ENCODE assay signal across 25 mouse cellular contexts in the genomic region with DNA sequence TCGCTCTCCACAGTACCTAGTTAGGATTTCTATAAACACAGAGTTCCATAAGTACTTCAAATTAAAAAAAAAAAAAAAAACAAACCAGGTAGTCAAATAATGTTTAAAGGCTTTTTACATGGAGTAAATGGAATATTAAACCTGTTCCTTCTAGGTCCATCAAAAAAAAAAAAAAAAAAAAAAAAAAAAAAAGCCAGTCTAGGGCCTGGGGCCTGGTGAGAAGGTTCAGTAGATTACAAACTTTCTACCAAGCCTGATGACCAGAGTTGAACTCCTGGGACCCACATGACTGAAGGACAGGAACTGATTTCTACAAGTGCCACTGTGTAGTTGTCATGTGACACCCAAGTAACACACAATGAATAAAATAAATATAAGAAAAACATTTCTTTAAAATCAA. TPM values are rescaled to one million over a fixed set of nuclear protein-coding genes. Genes with fewer than 3 reads are reported as not detected.
A peak's percentile ranks its signal among the peaks of the same experiment; 100 is the strongest.
DNase-seq lines count a peak whose midpoint lies in the region; ATAC-seq and TF ChIP-seq lines count a peak whose summit lies in the region.
"Had no signal": no experiment of that assay in that cellular context is flagged by ENCODE, and none has a peak within 500 bp of the region (broad histone marks: within the 10 kb centered on the region; RNA-seq: fewer than 3 reads in every experiment).

No protein-coding gene starts in this region.

- H3K4me2 ChIP-seq in liver, embryonic 11.5 days, result peak overlapping the region; percentile 55; the same call in 1 of the 2 replicates
- H3K4me2 ChIP-seq in liver, embryonic 14.5 days (ENCODE audit: low read depth), result peak overlapping the region; percentile 85
- H3K4me2 ChIP-seq: kidney, embryonic 15.5 days had no signal

- ATAC-seq in liver, embryonic 11.5 days (replicated peaks; ENCODE audit: low FRiP score), result no peak
- no peak for ATAC-seq in liver, embryonic 14.5 days (ENCODE audit: insufficient read depth)
- ATAC-seq: forebrain, embryonic 15.5 days; midbrain, embryonic 15.5 days had no signal

- no peaks in the 10 kb centered on the region for H3K36me3 ChIP-seq in liver, embryonic 11.5 days (ENCODE audit: control insufficient read depth, insufficient read depth, low read length)
- H3K36me3 ChIP-seq in liver, embryonic 14.5 days (replicated peaks; ENCODE audit: control insufficient read depth, insufficient read depth, low read depth), result no peaks in the 10 kb centered on the region
- H3K36me3 ChIP-seq: forebrain, embryonic 10.5 days; forebrain, embryonic 15.5 days; heart, embryonic 15.5 days; hindbrain, embryonic 15.5 days; kidney, embryonic 15.5 days; midbrain, embryonic 15.5 days; neural tube, embryonic 12.5 days had no signal

- TF ChIP-seq EP300 in liver, embryonic 14.5 days (IDR thresholded peaks at IDR 0.05; ENCODE audit: low read depth), result no peak

- DNase-seq in gastrocnemius, adult 2 months, result no peak
- DNase-seq in gastrocnemius, postnatal 10 days, result no peak
- DNase-seq in liver, embryonic 11.5 days (ENCODE audit: low spot score), result no peak
- DNase-seq in liver, result no peak
- DNase-seq in liver, embryonic 14.5 days (ENCODE audit: low read depth in 3 of 3, low spot score in 3 of 3), result no peak
- DNase-seq in adrenal gland, adult 18-20 months (ENCODE audit: low spot score in 2 of 2), result no peak
- DNase-seq in layer of hippocampus, postnatal 10 days (ENCODE audit: low spot score in 2 of 2), result no peak
- DNase-seq: adrenal gland, postnatal 10 days; kidney, adult 18-20 months; kidney, postnatal 4 days; layer of hippocampus, postnatal 36 days; left cerebral cortex, postnatal 4 days; lung, postnatal 14 days; right cerebral cortex, postnatal 4 days; thymus, adult 18-20 months; thymus, postnatal 36 days had no signal

- no peak overlapping the region for H3K9ac ChIP-seq in liver, embryonic 11.5 days (ENCODE audit: low read depth, low read length)
- H3K9ac ChIP-seq in liver, embryonic 14.5 days (replicated peaks), result peak overlapping the region; percentile 69
- H3K9ac ChIP-seq: forebrain, embryonic 15.5 days; heart, embryonic 15.5 days; hindbrain, embryonic 15.5 days; kidney, embryonic 15.5 days; lung, embryonic 14.5 days; midbrain, embryonic 15.5 days; neural tube, embryonic 12.5 days had no signal

- H3K9me3 ChIP-seq in liver, embryonic 11.5 days (ENCODE audit: control insufficient read depth, low read length), result no peaks in the 10 kb centered on the region
- no peaks in the 10 kb centered on the region for H3K9me3 ChIP-seq in liver, embryonic 14.5 days (ENCODE audit: control insufficient read depth, low read length)
- H3K9me3 ChIP-seq: forebrain, embryonic 10.5 days; forebrain, embryonic 15.5 days; heart, embryonic 15.5 days; hindbrain, embryonic 15.5 days; kidney, embryonic 15.5 days; midbrain, embryonic 15.5 days; neural tube, embryonic 12.5 days had no signal

- TF ChIP-seq CTCF in gastrocnemius, adult 2 months (IDR thresholded peaks at IDR 0.05), result no peak
- TF ChIP-seq CTCF in liver, embryonic 14.5 days (IDR thresholded peaks at IDR 0.05; ENCODE audit: low read depth), result no peak

- H3K27ac ChIP-seq in gastrocnemius, adult 2 months, result 0 out of 2 replicates have a peak overlapping the region, but pooled peaks have one; percentile 93
- no peak overlapping the region for H3K27ac ChIP-seq in liver, embryonic 11.5 days (ENCODE audit: low read depth, low read length)
- peak overlapping the region; percentile 48; the same call in 1 of the 2 replicates for H3K27ac ChIP-seq in liver, embryonic 14.5 days
- H3K27ac ChIP-seq: forebrain, embryonic 15.5 days; heart, embryonic 15.5 days; hindbrain, embryonic 15.5 days; kidney, embryonic 15.5 days; midbrain, embryonic 15.5 days; neural tube, embryonic 12.5 days; stomach, postnatal 0 days had no signal

- WGBS in liver, embryonic 11.5 days, result 95% methylated on average over 1 of the region's 1 CpGs
- 95% methylated on average over 1 of the region's 1 CpGs for WGBS in liver, embryonic 14.5 days (ENCODE audit: insufficient replicate concordance)

- H3K27me3 ChIP-seq in liver, embryonic 11.5 days (replicated peaks; ENCODE audit: control insufficient read depth, insufficient read depth, low read length), result no peaks in the 10 kb centered on the region
- H3K27me3 ChIP-seq in liver, embryonic 14.5 days (ENCODE audit: control insufficient read depth, insufficient read depth, low read length), result no peaks in the 10 kb centered on the region
- H3K27me3 ChIP-seq: forebrain, embryonic 15.5 days; heart, embryonic 15.5 days; hindbrain, embryonic 15.5 days; kidney, embryonic 15.5 days; midbrain, embryonic 15.5 days; neural tube, embryonic 12.5 days had no signal

- H3K4me1 ChIP-seq in liver, embryonic 11.5 days (replicated peaks; ENCODE audit: control insufficient read depth, insufficient read depth, low read length), result peaks cover 42% of the 10 kb centered on the region
- H3K4me1 ChIP-seq in liver, embryonic 14.5 days (replicated peaks; ENCODE audit: control insufficient read depth in 2 of 2, insufficient read depth in 2 of 2, low read length in 1 of 2), result peaks cover 37 to 38% of the 10 kb centered on the region in 2 experiments

- H3K4me3 ChIP-seq in gastrocnemius, adult 2 months, result no peak overlapping the region
- no peak overlapping the region for H3K4me3 ChIP-seq in liver, embryonic 11.5 days (ENCODE audit: low read depth, low read length)
- peak overlapping the region in 1 of 2 experiments; percentile 60; a peak in 2 of 4 replicates for H3K4me3 ChIP-seq in liver, embryonic 14.5 days (ENCODE audit: insufficient read depth in 1 of 2, low read depth in 2 of 2, low read length in 2 of 2)
- H3K4me3 ChIP-seq: forebrain, embryonic 15.5 days; kidney, embryonic 15.5 days; midbrain, embryonic 15.5 days; neural tube, embryonic 12.5 days had no signal

- intact Hi-C loops in gastrocnemius, adult 2 months (cut with DNase I), result no loop called here

RNA-seq across cellular contexts. Expression of gene Clcn3, which starts 31.3 kb away (rescaled TPM):
- 10 to 100 TPM; 27.5 to 37.4 TPM for total RNA-seq in gastrocnemius, adult 2 months (2021)
- total RNA-seq in gastrocnemius, postnatal 10 days (2021), result 10 to 100 TPM; 17.9 to 20.8 TPM
- 42.9 and 43.8 TPM in 2 replicates for polyA plus RNA-seq in liver, embryonic 11.5 days (2014; fragmentation: Nextera tagmentation; extraction: Ambion mirVana)
- 19.2 and 28.1 TPM in 2 replicates for polyA plus RNA-seq in liver, embryonic 14.5 days (2012; rRNA removed)
- polyA plus RNA-seq in liver, embryonic 14.5 days (2014; fragmentation: Nextera tagmentation; extraction: Ambion mirVana), result 34.6 and 38.2 TPM in 2 replicates
- total RNA-seq in adrenal gland, adult 18-20 months (2021), result 10 to 100 TPM; 34.3 to 43.4 TPM
- total RNA-seq in layer of hippocampus, postnatal 10 days (2021), result 100 to 1,000 TPM; 149 to 151 TPM

RNA-seq across cellular contexts. Expression of gene Nek1, which starts 41.2 kb away (rescaled TPM):
- total RNA-seq in gastrocnemius, adult 2 months (2021), result 1 to 10 TPM; 3.8 to 4.7 TPM
- 1 to 10 TPM; 5.5 to 8.9 TPM for total RNA-seq in gastrocnemius, postnatal 10 days (2021)
- polyA plus RNA-seq in liver, embryonic 11.5 days (2014; fragmentation: Nextera tagmentation; extraction: Ambion mirVana), result 14.1 and 17.1 TPM in 2 replicates
- polyA plus RNA-seq in liver, embryonic 14.5 days (2012; rRNA removed), result 1.5 and 2.6 TPM in 2 replicates
- polyA plus RNA-seq in liver, embryonic 14.5 days (2014; fragmentation: Nextera tagmentation; extraction: Ambion mirVana), result 6.7 and 8.5 TPM in 2 replicates
- total RNA-seq in adrenal gland, adult 18-20 months (2021), result 10 to 100 TPM; 11.9 to 16.2 TPM
- total RNA-seq in layer of hippocampus, postnatal 10 days (2021), result 10 to 100 TPM; 30.0 to 31.4 TPM
